Mouse (Mus musculus): ENCODE results near the gene Arhgap15.

Gene Arhgap15

DNA sequence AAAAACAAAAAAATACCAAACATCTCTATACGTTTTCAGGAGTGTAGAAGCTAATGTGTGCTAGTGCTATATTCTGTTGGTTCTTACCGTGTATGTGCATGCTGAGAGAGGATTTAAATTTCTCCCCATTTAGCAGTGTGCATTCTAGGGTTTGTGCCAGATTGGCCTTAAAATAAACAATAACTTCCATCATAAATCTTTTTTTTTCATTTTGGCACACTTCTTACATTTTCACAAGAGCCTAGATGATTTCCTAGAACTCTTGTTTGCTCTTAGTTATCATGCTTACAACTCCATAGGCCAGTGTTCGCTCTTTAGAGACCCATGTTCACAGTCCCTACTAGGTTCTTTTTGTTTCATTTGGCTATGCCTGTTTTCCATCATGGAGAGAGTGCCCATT, 362.7 kb downstream of the Arhgap15 start:
- DNase-seq (ENCODE audit: low spot score in 2 of 2): no peak

DNA sequence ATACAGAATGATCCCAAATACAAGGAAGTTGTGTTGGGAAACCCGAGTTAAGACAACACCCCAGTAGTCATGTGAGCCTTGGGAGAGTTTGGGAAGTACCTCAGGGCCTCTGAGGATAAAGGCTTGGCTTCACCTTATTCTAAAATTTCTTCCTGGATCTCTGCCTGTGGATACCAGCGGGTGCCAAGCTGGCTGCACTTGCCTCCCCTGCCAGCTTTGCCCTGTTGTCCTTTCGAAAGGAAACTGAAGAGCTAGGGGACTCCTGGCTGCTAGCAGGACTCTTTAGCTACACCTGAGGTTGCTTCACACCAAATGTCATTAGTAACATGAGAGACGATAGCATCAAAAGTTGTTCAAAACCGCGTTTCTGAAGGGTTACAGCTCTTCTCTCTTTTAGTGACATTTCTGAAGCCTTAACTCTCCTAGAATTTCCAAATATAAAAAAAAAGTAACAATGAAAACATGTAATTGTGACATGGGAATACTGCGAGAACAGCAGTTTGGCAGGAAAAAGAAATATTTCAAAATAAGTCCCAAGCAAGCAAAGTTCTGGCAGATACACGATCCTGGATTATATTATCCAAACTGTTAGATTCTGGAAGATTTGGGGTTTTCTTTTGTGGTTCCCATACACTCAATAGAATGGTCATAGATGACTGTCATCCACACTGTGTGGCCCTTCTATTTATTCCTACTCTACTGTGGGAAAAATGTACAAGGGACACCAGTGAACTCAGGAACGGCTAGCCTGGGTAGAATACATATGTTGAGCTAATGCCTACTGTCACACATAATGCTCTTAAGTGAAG, 364.6 kb downstream of the Arhgap15 start:
- peak; percentile 31 to 34 for DNase-seq (ENCODE audit: low spot score in 2 of 2)

DNA sequence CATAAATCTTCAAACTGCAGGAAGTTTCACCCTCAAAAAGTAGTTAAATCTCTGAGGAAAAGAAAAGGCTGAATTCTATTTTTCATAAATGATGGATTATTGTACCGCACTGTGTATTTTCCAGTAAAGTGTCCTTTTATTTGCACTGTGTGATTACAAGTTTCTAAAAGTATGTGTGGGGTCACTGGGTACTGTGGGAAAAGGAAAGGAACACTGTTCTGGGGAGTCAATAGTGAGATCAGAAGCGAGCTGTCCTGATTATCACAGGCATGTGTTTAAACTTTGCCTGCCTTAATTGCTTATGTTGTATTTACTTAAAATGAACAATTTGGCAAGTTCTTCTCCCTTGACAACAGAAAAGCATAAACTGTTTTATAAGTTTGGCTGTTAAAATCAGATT, 365.7 kb downstream of the Arhgap15 start:
- peak; percentile 26 to 31 for DNase-seq (ENCODE audit: low spot score in 2 of 2)

DNA sequence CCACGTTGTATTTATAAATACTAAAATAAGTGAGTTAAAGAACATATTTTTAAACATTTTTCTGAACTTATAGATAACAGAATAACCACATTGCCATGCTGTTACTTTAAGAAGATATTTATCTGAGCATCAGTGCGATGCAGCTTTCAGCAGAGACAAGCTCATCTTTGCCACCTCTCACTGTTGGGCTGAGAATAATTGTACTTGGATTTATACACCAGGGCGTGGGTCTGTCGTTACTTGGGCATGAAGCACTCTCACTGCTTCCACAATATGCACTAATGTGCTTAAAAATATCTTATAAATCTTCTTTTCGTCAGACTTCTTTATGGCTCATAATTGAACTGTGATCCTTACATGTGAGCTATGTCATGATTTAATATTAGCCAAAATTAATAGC, 372.5 kb downstream of the Arhgap15 start:
- no peak for DNase-seq (ENCODE audit: low spot score in 2 of 2)

DNA sequence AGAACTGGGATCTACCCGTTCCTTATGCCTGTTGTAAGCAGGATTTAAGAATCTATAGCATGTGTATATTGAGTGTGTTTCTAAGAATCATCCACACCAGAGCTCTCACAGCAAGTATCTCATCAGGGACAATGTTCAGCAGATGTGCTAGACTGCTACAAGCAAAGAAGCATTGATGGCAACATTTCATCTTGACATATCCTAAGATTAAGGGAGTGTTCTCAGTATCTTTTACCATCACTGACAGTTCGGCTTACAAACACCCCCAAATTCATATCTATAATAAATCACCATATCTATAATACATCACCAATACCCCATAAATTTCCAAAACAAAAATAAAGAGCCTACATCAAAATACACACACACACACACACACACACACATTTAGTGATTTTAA, 374.6 kb downstream of the Arhgap15 start:
- DNase-seq (ENCODE audit: low spot score in 2 of 2): no peak

DNA sequence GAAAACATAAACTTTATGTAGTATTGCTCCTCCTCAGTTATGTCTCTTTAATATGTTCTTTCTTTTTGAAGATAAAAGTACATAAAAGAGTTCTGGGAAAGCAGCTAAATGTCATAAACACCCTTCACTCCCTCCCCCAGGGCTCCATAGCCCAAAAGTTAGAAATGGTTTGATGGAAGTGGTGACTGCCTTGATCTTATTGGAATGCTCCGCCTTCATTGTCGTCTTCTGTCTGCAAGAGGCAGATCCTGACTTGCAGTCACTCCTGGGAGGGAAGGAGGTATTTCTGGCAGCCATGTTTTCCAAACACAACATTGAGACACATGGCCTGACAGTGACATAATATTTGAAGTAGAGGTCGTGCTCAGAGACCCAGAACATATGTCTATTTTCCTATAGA, 375.5 kb downstream of the Arhgap15 start:
- no peak for DNase-seq (ENCODE audit: low spot score in 2 of 2)

DNA sequence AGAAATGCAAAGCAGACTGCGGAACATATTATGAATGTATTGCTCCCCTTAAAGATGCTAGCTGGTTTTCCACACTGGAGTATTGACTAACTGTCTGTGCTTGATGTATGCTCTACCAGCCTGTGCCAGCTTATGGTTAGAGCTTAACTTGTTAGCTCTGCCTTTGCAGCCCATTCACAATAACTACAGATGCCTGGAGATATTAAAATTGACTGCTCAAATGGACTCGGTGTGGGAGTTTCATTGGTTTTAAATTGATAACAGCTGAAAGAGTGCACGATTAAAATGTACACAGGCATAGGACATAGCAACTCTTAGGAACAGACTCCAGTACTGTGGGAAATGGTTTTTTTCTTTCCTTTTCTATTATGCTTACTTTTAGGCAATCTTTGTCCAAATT, 376.1 kb downstream of the Arhgap15 start:
- no peak for DNase-seq (ENCODE audit: low spot score in 2 of 2)

DNA sequence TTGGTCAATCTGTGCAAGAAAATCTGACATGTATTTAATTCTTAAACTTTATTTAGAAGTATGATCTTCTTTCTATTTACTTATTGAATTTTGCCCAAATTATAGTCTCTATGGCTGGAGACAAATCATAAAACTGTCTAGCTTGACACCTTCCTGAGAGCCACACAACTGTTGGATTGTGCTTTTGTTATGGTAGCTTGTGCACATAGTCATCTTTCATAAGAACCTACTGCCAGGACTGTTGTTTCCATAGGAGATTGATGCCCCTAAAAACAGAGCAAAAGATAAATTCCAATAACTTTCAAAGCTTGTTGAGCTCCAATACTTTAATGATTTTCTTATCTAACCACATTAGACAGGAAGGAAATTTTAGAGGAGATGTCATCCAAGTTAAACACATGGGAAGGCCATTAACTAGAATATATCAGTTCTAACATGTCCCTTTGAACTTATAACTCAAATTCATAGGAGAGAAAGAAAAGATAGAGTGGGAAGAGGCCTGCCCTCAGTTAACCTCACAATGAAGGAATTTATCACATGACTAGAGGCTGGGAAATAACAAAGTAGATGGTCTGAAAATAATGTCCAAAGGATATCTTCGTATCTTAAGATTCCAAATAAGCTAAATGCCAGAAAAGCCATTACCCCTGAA, 377.5 kb downstream of the Arhgap15 start:
- DNase-seq (ENCODE audit: low spot score in 2 of 2): no peak

DNA sequence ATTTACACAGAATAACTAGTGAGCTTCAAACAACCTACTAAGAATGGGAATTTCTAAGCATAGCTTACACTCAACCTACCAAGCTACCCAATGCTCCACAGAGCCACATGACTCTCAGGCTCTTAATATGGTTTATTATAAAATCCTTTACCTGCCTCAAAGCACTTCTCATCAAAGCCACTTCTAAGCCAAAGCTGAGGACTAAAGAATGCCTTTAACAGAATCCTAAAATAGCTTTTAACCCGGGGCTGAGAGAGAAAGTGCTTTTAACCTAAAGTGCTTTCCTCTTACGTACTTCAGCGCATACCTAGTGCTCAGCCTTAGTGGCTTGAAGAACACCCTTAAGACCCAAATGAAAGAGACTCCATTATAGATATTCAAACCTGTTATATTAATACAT, 380.9 kb downstream of the Arhgap15 start:
- no peak for DNase-seq (ENCODE audit: low spot score in 2 of 2)

DNA sequence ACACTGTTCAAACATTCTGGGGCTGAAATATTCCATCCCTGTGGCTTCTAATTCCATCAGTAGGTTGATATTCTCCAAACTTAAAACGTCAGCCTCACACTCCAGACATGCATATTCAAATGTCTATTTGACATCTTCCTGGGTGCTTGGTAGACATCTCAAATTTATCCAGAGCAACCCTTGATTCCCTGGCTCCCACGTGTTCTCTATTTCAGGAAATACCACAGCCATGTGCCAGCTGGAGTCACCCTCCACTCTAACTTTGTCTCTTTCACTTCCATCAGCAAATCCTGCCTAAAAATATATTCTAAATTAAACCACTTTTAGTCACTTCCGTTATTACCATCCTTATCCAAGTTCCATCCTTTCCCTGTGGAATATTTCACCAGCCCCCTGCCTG, 382.6 kb downstream of the Arhgap15 start:
- no peak for DNase-seq (ENCODE audit: low spot score in 2 of 2)

DNA sequence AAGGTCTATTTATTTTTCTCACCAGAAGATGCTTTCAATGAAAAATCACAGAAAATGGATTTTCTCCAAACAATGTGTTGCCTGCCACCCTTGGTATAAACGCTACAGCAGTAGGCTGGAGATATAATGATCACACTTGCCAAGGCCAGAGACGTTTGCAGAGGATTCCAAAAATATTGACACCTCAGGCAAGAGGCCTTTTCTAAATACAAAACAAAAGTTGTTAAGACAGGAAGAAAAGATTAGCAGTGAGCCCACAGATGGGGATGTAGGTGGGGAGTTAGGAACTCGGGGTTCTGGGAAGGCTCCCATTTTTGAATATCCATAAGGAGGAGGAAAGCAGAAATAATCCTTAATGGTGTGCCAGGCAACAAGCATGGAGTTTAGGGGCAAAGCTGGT, 386.2 kb downstream of the Arhgap15 start:
- DNase-seq (ENCODE audit: low spot score in 2 of 2): no peak

DNA sequence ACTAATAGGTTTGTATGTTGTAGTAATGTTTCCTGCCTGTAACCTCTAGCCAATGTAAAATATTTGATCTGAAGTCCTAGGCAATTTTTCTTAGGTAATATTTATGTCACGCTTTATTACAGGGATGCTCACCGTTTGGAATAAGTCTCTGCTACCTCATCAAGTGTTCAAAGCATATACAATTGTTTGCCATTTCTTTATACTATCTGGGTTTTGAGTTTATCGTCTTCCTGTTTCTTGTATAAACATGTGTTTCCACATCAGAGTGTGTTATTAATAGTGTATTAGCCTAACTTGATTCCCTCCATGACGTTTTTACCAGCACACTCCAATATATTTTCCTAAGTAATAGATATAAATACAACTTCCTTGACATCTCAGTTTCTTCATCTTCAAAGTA, 391.8 kb downstream of the Arhgap15 start:
- DNase-seq (ENCODE audit: low spot score in 2 of 2): no peak

DNA sequence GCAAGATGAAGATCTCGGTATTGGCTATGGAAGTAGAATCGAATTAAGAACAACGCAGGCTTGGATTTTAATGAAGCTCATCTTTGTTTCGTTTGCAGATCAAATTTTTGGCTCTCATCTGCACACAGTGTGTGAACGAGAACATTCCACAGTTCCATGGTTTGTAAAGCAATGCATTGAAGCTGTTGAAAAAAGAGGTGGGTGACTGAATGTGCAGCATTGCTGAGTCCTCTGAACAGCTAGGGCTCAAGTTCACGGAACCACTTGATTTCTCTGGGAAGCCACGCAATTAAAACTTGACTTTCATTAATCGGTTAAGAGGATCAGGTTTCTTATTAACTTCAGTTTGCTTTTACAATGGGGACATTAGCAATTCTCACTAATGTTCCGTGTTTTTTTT, 393.5 kb downstream of the Arhgap15 start:
- no peak for DNase-seq (ENCODE audit: low spot score in 2 of 2)

DNA sequence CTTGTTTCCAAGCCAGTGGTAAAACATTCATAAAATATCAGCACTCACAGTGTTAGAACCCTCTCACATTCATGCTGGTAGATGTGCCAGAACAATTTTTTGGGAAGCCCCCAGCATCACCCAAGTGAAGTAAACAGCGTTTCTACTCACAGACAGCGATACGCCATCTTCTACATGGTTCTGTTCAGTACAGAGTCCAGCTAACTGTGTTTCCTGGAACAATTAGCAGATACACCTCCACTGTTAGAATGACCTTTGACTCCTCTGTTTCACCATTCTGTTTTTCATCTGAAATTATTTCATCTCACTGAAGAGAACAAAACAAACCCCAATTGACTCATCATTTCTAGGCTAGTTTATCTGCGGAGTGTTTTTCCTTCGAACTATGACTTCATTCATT, 394.0 kb downstream of the Arhgap15 start:
- no peak for DNase-seq (ENCODE audit: low spot score in 2 of 2)

DNA sequence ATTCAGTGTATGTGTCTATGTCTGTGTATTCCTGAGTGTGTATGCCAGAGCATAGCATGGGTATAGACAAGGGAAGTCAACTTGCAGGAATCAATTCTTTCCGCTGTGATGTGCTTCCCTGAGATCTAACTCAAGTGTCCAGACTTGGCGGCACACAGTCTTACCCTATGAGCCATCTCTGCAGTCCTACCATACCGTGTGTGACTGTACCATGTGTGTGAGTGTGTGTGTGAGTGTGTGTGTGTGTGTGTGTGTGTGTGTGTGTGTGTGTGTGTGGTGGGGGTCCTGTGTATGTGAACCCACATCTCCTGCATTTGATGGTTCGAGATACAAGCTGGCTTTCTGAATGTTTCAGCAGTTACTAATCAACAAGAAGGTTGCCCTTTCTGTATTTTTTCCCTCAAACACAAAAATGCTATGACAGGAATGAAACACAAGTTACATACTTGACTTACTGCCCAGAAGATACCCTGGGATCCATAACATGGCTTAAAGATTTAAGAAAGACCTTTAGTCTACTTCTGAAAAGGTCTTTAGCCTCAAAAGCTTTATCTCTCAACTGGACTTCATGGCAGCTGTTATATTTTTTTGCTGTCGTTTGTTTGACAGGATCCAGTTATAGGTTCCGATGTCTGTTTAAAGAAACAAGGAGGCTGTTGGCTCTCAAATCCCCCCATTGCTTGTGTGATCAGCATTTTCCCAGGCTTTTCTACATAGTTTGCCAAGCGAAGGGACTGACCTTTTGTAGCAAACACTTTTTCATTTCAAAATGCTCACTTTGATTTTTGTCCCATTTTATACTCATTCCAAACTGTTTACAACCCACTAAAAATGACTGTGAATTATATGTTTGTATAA, 397.7 kb downstream of the Arhgap15 start:
- DNase-seq (ENCODE audit: low spot score in 2 of 2): no peak

DNA sequence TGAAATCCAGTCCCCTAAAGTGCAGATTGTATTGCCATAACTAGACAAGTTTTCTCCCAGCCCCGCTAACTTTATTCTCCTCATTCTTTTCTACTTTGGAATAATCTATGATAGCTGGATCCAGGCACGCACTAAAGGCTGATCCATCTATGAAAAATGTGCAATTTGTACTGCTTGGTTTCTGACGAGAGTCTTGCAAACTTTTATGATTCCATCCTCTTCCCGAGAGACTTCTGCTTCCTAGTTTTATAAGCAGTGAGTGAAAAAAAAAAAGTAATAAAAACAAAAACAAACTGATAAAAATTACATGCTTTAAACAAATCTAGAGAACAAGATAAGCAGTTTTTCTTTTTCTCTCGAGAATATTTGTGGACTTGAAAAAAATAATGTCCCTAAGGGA, 398.9 kb downstream of the Arhgap15 start:
- peak; percentile 46 to 52 for DNase-seq (ENCODE audit: low spot score in 2 of 2)

DNA sequence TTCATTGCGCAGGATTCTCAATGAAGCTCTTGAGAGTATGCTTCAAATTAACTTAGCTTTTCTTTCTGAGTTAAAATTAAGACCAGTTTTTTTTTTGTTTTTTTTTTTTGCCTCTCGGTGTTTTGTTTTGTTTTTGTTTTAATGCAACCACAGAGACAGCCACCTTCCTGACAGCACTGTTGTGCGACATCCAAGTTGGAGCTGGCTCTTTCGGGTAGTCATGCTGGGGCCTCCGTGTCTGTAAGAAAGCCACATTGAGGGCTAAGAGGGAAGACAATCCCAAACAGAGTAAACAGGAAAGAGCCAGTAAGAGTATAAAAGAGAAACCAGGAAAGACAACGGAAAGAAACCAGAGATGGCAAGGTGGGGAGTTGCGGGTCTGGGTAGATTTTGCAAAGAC, 399.3 kb downstream of the Arhgap15 start:
- DNase-seq (ENCODE audit: low spot score in 2 of 2): peak; percentile 16 to 29

DNA sequence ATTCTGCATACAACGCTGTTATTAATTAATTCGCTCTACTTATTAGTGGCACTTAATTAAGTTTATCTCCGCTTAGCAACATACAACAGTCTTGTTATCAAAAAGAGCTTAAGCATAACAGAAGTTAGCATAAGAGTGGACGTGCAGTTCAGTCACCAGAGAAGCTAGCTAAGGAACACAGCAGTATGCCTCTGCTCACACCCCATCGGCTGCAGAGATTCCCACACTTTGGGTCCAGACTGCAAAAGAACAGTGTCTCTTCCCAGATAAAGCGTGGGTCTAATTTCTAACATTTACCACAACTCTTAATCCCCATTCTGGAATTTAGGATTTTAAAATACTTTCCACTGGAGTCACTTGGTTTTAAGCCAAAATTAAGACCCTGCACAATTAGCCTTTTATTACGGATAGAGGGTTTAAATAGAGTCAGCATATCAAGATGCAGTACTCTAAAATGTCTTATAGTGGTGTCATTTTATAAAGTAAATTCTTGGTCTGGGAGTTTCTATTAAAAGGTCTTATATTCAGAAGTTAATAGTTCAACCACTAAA, 400.0 kb downstream of the Arhgap15 start:
- peak in 1 of 2 experiments; percentile 24 for DNase-seq (ENCODE audit: low spot score in 2 of 2)

DNA sequence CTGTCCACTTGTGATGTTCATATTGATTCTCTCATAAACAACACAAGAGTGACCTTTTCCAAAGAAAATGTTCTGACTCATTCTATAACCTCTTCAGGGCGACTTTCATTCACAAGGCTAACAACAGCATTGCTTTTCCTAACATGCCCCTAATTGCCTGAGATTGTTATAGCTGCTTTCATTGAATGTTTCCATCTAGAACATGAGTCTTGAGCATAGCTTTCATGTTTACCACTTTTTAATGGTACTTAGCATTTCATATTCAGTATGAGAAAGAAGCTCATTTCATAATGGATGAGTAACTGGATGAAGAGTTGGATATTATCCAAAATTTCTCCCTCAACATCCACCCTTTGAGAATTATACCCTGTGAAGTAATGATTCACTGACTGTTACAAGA, 403.7 kb downstream of the Arhgap15 start:
- DNase-seq (ENCODE audit: low spot score in 2 of 2): no peak

DNA sequence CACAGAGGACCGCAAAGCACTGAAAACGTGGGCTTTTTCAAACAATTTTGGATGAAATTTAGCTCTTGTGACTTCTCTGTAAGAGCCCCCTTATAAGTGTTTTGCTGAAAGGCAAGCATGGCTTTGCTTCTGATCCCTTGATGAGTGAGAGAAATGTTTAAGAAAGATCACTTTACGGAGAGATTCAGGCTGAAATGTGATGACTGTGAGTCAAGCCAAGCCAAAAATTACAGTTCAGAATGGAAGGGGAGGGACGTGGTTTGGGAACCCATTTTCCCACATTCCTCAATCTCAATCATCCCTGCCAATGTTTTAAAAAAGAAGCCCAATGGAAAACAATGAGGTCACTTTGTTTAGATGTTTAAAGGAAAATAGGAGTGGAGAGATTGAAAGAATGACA, 411.7 kb downstream of the Arhgap15 start:
- no peak for DNase-seq (ENCODE audit: low spot score in 2 of 2)

DNA sequence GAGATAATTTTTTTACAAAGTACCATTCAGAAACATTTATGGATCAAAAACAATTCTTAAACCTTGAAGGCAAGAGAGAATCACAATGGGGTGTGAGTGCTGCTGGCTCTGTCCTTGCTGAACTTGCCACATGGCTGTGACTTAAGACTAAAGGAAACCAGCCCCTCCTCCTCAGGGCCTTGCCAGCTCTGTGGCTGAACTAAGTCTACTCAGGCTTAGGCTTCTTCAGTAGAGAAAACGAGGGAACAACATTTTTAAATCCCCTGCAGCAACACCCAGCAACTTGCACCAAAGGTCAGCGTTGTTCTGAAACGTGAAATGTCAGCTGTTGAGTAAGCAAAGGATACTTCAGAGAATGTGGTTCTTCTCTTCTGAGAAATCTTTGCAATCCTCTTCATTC, 417.2 kb downstream of the Arhgap15 start:
- DNase-seq (ENCODE audit: low spot score in 2 of 2): peak; percentile 22 to 32

DNA sequence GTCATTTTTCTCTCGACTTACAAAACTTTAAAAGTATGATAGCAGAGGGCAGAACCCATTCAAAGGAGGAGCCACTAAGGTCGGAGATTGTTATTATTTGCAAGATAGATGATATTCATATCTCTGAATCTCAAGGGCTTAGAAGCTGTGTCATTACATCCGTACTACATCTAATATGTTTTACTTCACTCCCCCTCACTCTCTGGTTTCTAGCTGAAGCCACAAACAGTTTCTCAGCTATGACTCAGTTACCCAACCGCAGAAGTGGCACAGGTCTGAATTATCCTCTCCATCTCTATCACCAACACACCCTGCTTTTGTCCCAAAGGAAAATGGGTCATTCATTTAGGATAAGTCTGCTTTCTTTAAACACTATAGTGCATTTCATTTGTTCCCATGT, 418.1 kb downstream of the Arhgap15 start:
- DNase-seq (ENCODE audit: low spot score in 2 of 2): no peak

Measured in heart, adult 9 months (tissue).